Mouse (Mus musculus) brain, embryonic 14.5 days (tissue): Measurements from ENCODE around the gene Zfp346.

Experiments
- CTCF ChIP-seq: fragments of 200-500 bp; IDR thresholded peaks from 2 replicates; pipeline ENCODE4 v1.5.1; 2012; ENCODE audit warnings: inconsistent platforms, mild to moderate bottlenecking, moderate library complexity, borderline replicate concordance; ENCODE audit not compliant: insufficient read depth, insufficient read length; ENCODE audit errors: extremely low read depth
- POLR2A ChIP-seq: fragments of 200-500 bp; IDR thresholded peaks from 2 replicates; pipeline ENCODE4 v1.6.1; 2012; ENCODE audit warnings: mild to moderate bottlenecking, inconsistent platforms, borderline replicate concordance; ENCODE audit not compliant: poor library complexity, insufficient read depth, insufficient read length, severe bottlenecking; ENCODE audit errors: extremely low read depth

GRCm38 (mm10) chr13:55183382-55183781 is 78.3 kb downstream of the Zfp346 start:
- TF ChIP-seq CTCF (no peak), POLR2A (no peak)
